Mouse (Mus musculus): Measurements from ENCODE around the gene Gm49387.

Gm49387 gene

GRCm38 (mm10) chr14:31531506-31532148, 109.1 kb downstream of the Gm49387 start:
- peak; percentile 51 to 71 for DNase-seq (ENCODE audit: low spot score in 2 of 2)

GRCm38 (mm10) chr14:31530847-31531246, 109.8 kb downstream of the Gm49387 start:
- no peak for DNase-seq (ENCODE audit: low spot score in 2 of 2)

GRCm38 (mm10) chr14:31525040-31525810, 115.5 kb downstream of the Gm49387 start:
- DNase-seq (ENCODE audit: low spot score in 2 of 2) = no peak

- no peak for DNase-seq (ENCODE audit: low spot score in 2 of 2)
These were observed 119.4 kb downstream of the Gm49387 start for GRCm38 (mm10) chr14:31521318-31521717.

GRCm38 (mm10) chr14:31519165-31519564, 121.5 kb downstream of the Gm49387 start:
- no peak for DNase-seq (ENCODE audit: low spot score in 2 of 2)

GRCm38 (mm10) chr14:31515895-31516294, 124.8 kb downstream of the Gm49387 start:
- no peak for DNase-seq (ENCODE audit: low spot score in 2 of 2)

- no peak for DNase-seq (ENCODE audit: low spot score in 2 of 2)
These were observed 130.4 kb downstream of the Gm49387 start for GRCm38 (mm10) chr14:31510322-31510721.

GRCm38 (mm10) chr14:31509911-31510310, 130.8 kb downstream of the Gm49387 start:
- no peak for DNase-seq (ENCODE audit: low spot score in 2 of 2)

- no peak for DNase-seq (ENCODE audit: low spot score in 2 of 2)
These were observed 134.2 kb downstream of the Gm49387 start for GRCm38 (mm10) chr14:31506456-31506855.

GRCm38 (mm10) chr14:31503406-31503805, 137.3 kb downstream of the Gm49387 start:
- no peak for DNase-seq (ENCODE audit: low spot score in 2 of 2)
